Mouse (Mus musculus) heart, embryonic 12.5 days (tissue): ENCODE data around the gene Slc7a11. TPM values are rescaled to one million over a fixed set of nuclear protein-coding genes. Genes with fewer than 3 reads are reported as not detected.

ENCODE experiments used
- ATAC-seq: fragments of 200-750 bp; cut with Nextera tagmentation; 2 replicates; pipeline ENCODE4 v1.8.0; 2017; ENCODE audit warnings: moderate TSS enrichment, moderate library complexity; ENCODE audit not compliant: insufficient number of reproducible peaks, low FRiP score
- H3K27ac ChIP-seq: fragments of 300-500 bp; sonication (generic); 2 replicates; pipeline ENCODE4 v1.5.1; 2016; ENCODE audit warnings: mild to moderate bottlenecking, moderate library complexity; ENCODE audit not compliant: poor library complexity, severe bottlenecking
- H3K27me3 ChIP-seq: fragments of 300-500 bp; sonication (generic); replicated peaks from 2 replicates; pipeline ENCODE4 v1.6.1; 2016; ENCODE audit warnings: mild to moderate bottlenecking, moderate library complexity
- H3K36me3 ChIP-seq: fragments of 300-500 bp; sonication (generic); 2 replicates; pipeline ENCODE4 v1.6.1; 2016; ENCODE audit warnings: mild to moderate bottlenecking, moderate library complexity
- H3K4me1 ChIP-seq: fragments of 300-500 bp; sonication (generic); replicated peaks from 2 replicates; pipeline ENCODE4 v1.6.1; 2016; ENCODE audit warnings: mild to moderate bottlenecking
- H3K4me2 ChIP-seq: fragments of 300-500 bp; sonication (generic); 2 replicates; pipeline ENCODE4 v1.6.1; 2016; ENCODE audit warnings: mild to moderate bottlenecking, moderate library complexity
- H3K4me3 ChIP-seq: fragments of 300-500 bp; sonication (generic); 2 replicates; pipeline ENCODE4 v1.5.1; 2016; ENCODE audit warnings: mild to moderate bottlenecking
- H3K9ac ChIP-seq: fragments of 300-500 bp; sonication (generic); 2 replicates; pipeline ENCODE4 v1.6.1; 2016; ENCODE audit warnings: mild to moderate bottlenecking, moderate library complexity
- H3K9me3 ChIP-seq: fragments of 300-500 bp; sonication (generic); replicated peaks from 2 replicates; pipeline ENCODE4 v1.6.1; 2016; ENCODE audit warnings: mild to moderate bottlenecking, moderate library complexity
- WGBS: fragments of 180-500 bp; shearing (Covaris S2); methylation state at CpG from one replicate; pipeline ENCODE4 v1.1.7; 2016; 5-methylcytosine and 5-hydroxymethylcytosine counted together
- polyA plus RNA-seq: library from polyadenylated mRNA; unstranded; fragments of >200 nt; fragmentation: Nextera tagmentation; extraction: Ambion mirVana; gene quantifications from 2 replicates; pipeline ENCODE4 v1.2.1, GENCODE M21; 2016

Slc7a11 gene
- 0.19 TPM in 2 replicates for polyA plus RNA-seq

GRCm38 (mm10) chr3:50443421-50443916, at the start of gene Slc7a11:
Slc7a11 (minus strand) TSS chr3:50443614.
- no peak within 1 kb of the TSS for H3K9ac ChIP-seq

GRCm38 (mm10) chr3:50491678-50492077, 48.3 kb upstream of the Slc7a11 start:
- no peaks in the 10 kb centered on the region for H3K27me3 ChIP-seq
- 85% methylated on average over 2 of the region's 2 CpGs for WGBS
- H3K36me3 ChIP-seq, result no peaks in the 10 kb centered on the region
- H3K27ac ChIP-seq, result no peak overlapping the region
- H3K9ac ChIP-seq, result no peak overlapping the region
- no peaks in the 10 kb centered on the region for H3K4me1 ChIP-seq
- ATAC-seq, result no peak
- H3K4me2 ChIP-seq, result no peak overlapping the region
- no peaks in the 10 kb centered on the region; the same call in 1 of the 2 replicates for H3K9me3 ChIP-seq
- no peak overlapping the region for H3K4me3 ChIP-seq

More at GRCm38 (mm10) chr3:50443421-50443916, at the start of gene Slc7a11:
- H3K9me3 ChIP-seq, result no peaks in the 10 kb centered on the region
- peak within 1 kb of the TSS; percentile 32 for H3K4me3 ChIP-seq
- 5% methylated on average over 11 of the region's 11 CpGs for WGBS
- ATAC-seq, result peak; percentile 71; the same call in 1 of the 2 replicates
- H3K4me1 ChIP-seq, result no peaks in the 10 kb centered on the region
- H3K27ac ChIP-seq, result no peak within 1 kb of the TSS
- H3K36me3 ChIP-seq, result no peaks in the 10 kb centered on the region
- no peaks in the 10 kb centered on the region for H3K27me3 ChIP-seq
- peak within 1 kb of the TSS; percentile 67 for H3K4me2 ChIP-seq

DNA sequence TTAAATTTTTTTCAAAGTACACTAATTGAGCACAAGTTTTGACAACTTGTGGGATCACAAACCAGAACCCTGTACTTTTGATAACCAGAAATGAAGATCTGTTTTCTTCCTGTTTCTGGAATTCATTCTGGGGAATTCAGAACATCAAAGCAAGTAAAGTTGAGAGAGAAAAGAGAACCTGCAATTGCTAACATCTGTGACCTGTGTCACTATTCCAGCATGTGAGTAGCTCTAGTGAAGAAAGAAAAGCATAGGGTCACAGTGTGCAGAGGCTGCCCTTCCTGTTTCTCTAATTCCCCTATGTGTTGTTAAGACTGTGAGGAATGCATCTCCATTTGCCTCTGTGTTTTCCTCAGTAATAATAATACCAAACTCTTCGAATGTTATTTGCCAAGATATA, 40.7 kb upstream of the Slc7a11 start:
- no peaks in the 10 kb centered on the region for H3K36me3 ChIP-seq
- H3K4me3 ChIP-seq, result no peak overlapping the region
- no peak for ATAC-seq
- no peaks in the 10 kb centered on the region for H3K9me3 ChIP-seq
- WGBS, result 61% methylated on average over 1 of the region's 1 CpGs
- no peaks in the 10 kb centered on the region for H3K4me1 ChIP-seq
- no peak overlapping the region for H3K27ac ChIP-seq
- H3K27me3 ChIP-seq, result no peaks in the 10 kb centered on the region
- H3K9ac ChIP-seq, result no peak overlapping the region
- no peak overlapping the region for H3K4me2 ChIP-seq

DNA sequence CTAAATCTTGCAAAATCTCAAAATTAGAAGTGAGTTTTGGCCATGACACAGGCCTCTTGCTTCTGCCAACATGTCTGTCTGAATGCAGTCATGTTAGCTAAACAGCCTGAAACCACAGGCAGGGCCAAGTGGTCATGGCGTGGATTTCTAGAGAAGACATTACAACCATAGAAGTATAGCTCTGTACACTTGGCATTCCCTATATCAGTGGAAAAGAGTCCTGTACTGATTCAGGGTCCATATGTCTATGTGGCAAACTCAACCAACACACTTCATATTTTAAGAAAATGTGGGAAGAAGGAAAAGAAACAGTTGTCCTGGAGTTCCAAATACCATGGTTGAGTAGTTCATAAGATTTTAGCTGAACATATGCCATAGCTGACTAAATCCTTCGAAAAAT, 18.8 kb upstream of the Slc7a11 start:
- Histone ChIP-seq H3K4me1 (no peaks in the 10 kb centered on the region), H3K4me2 (no peak overlapping the region), H3K36me3 (no peaks in the 10 kb centered on the region), H3K9ac (no peak overlapping the region), H3K4me3 (no peak overlapping the region), H3K27me3 (no peaks in the 10 kb centered on the region), H3K9me3 (no peaks in the 10 kb centered on the region), H3K27ac (no peak overlapping the region)
- WGBS, result 76% methylated on average over 2 of the region's 2 CpGs
- ATAC-seq, result no peak

- no peak for ATAC-seq
Observed at GRCm38 (mm10) chr3:50457136-50457535, 13.7 kb upstream of the Slc7a11 start.

DNA sequence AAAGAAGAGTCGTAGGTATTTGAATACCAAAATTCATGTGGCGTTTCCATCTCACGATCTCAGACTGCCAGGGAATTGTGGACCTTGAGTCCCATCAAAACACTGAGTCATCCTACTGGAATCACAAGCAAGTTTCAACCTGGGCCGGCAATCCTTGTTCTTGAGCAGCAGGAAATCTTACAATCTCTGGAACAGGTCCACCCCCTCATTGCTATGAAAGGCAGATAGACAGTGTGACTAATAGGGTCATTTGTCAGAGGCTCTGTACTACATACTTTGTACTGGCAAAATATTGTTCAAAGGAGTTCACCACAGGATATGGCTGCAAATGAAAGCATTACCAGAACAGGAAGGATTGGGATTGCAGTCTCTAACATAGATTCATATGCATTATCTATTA, 13.2 kb upstream of the Slc7a11 start:
- 59% methylated on average over 4 of the region's 4 CpGs for WGBS
- no peaks in the 10 kb centered on the region for H3K36me3 ChIP-seq

More at GRCm38 (mm10) chr3:50457136-50457535, 13.7 kb upstream of the Slc7a11 start:
- Histone ChIP-seq H3K27me3 (no peaks in the 10 kb centered on the region), H3K4me2 (no peak overlapping the region), H3K9me3 (no peaks in the 10 kb centered on the region), H3K36me3 (no peaks in the 10 kb centered on the region), H3K9ac (no peak overlapping the region), H3K27ac (no peak overlapping the region), H3K4me1 (no peaks in the 10 kb centered on the region), H3K4me3 (no peak overlapping the region)
- WGBS, result 71% methylated on average over 5 of the region's 5 CpGs

DNA sequence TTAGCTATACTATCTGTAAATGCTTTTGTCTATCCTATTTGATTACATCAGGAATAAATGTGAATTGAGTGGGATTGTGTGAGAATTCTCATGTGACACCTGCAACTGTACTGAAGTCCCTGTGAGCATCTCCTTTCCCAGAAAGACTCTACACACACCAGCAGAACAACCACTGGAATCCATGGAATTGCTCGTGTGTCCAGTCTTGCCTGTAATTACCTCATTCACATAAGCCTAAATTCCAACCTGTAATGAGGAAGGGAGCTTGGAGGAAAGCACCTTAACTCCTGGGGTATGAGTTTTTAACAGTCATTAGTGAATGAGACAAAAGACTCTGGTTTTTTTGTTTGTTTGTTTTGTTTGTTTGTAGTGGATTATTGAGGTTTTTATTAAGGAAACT, 12.6 kb upstream of the Slc7a11 start:
- Histone ChIP-seq H3K27me3 (no peaks in the 10 kb centered on the region), H3K9me3 (no peaks in the 10 kb centered on the region), H3K27ac (no peak overlapping the region), H3K9ac (no peak overlapping the region), H3K4me1 (no peaks in the 10 kb centered on the region), H3K4me3 (no peak overlapping the region), H3K36me3 (no peaks in the 10 kb centered on the region), H3K4me2 (no peak overlapping the region)
- no peak for ATAC-seq
- 70% methylated on average over 1 of the region's 1 CpGs for WGBS

More for the DNA sequence above, 13.2 kb upstream of the Slc7a11 start:
- ATAC-seq, result no peak
- Histone ChIP-seq H3K9me3 (no peaks in the 10 kb centered on the region), H3K4me2 (no peak overlapping the region), H3K4me3 (no peak overlapping the region), H3K4me1 (no peaks in the 10 kb centered on the region), H3K9ac (no peak overlapping the region), H3K27ac (no peak overlapping the region), H3K27me3 (no peaks in the 10 kb centered on the region)

- Histone ChIP-seq H3K4me2 (no peak overlapping the region), H3K27ac (no peak overlapping the region), H3K4me1 (no peaks in the 10 kb centered on the region), H3K9me3 (no peaks in the 10 kb centered on the region), H3K9ac (no peak overlapping the region), H3K27me3 (no peaks in the 10 kb centered on the region), H3K36me3 (no peaks in the 10 kb centered on the region), H3K4me3 (no peak overlapping the region)
- no peak for ATAC-seq
- WGBS, result 52% methylated on average over 10 of the region's 10 CpGs
Observed at GRCm38 (mm10) chr3:50445050-50445775, 1.8 kb upstream of the Slc7a11 start.

- no peak for ATAC-seq
- peak overlapping the region; percentile 67 for H3K4me2 ChIP-seq
- H3K36me3 ChIP-seq, result no peaks in the 10 kb centered on the region
- H3K9me3 ChIP-seq, result no peaks in the 10 kb centered on the region
- H3K4me3 ChIP-seq, result peak overlapping the region; percentile 32
- H3K27me3 ChIP-seq, result no peaks in the 10 kb centered on the region
- no peaks in the 10 kb centered on the region for H3K4me1 ChIP-seq
- no peak overlapping the region for H3K9ac ChIP-seq
- no peak overlapping the region for H3K27ac ChIP-seq
- 36% methylated on average over 9 of the region's 9 CpGs for WGBS
Observed at GRCm38 (mm10) chr3:50443942-50444341, 528 bp upstream of the Slc7a11 start.

GRCm38 (mm10) chr3:50442341-50443292, 797 bp downstream of the Slc7a11 start:
- Histone ChIP-seq H3K4me1 (no peaks in the 10 kb centered on the region), H3K4me2 (peak overlapping the region; percentile 67), H3K9ac (no peak overlapping the region), H3K36me3 (no peaks in the 10 kb centered on the region), H3K9me3 (no peaks in the 10 kb centered on the region), H3K4me3 (peak overlapping the region; percentile 32), H3K27ac (no peak overlapping the region), H3K27me3 (no peaks in the 10 kb centered on the region)
- no peak for ATAC-seq
- WGBS, result 78% methylated on average over 19 of the region's 19 CpGs

- no peaks in the 10 kb centered on the region for H3K4me1 ChIP-seq
- no peak overlapping the region for H3K4me3 ChIP-seq
- no peak overlapping the region for H3K4me2 ChIP-seq
- H3K9me3 ChIP-seq, result no peaks in the 10 kb centered on the region
- whole genome bisulfite sequencing, result 68% methylated on average over 3 of the region's 3 CpGs
- no peak overlapping the region for H3K9ac ChIP-seq
- H3K36me3 ChIP-seq, result no peaks in the 10 kb centered on the region
- no peak overlapping the region for H3K27ac ChIP-seq
- H3K27me3 ChIP-seq, result no peaks in the 10 kb centered on the region
- ATAC-seq, result no peak
Observed at GRCm38 (mm10) chr3:50441330-50441729, 2.1 kb downstream of the Slc7a11 start.
